Mouse (Mus musculus) small intestine, adult 2 months (tissue): ENCODE results near the gene Slc9a3r2.

Experiments
- CTCF ChIP-seq: fragments of 200-500 bp; IDR thresholded peaks from 2 replicates; pipeline ENCODE4 v1.5.1; 2012; ENCODE audit warnings: low read depth, mild to moderate bottlenecking, control low read depth, inconsistent platforms, low read length, moderate library complexity, mixed read lengths; ENCODE audit not compliant: insufficient replicate concordance, insufficient read length; ENCODE audit errors: extremely low read depth
- POLR2A ChIP-seq: fragments of 200-500 bp; IDR thresholded peaks from 2 replicates; pipeline ENCODE4 v1.6.1; 2012; ENCODE audit warnings: low read depth, mild to moderate bottlenecking, control low read depth, inconsistent platforms, low read length, moderate library complexity

DNA sequence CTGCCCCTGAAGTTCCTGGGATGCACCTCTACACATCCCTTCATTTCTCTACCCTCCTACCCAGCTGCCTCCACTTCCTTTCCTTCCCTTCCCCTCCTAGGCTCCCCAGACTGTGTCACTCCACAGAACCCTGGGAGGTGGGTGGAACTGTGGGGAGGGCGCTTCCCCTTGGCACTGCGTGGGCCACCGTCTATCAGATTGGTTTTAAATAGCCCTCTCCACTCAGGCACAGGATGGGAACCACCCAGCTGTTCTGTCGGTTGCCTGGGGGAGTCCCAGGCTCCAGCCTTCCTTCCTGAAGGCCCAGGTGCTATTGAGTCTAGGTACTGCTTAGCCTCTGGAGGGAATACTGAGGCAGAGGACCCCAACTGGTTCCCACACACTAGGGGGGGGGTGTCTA, 15.1 kb downstream of the Slc9a3r2 start:
- TF ChIP-seq POLR2A (no peak), CTCF (no peak)
